Mouse (Mus musculus): ENCODE data around the gene Cfap300. TPM values are rescaled to one million over a fixed set of nuclear protein-coding genes. Genes with fewer than 3 reads are reported as not detected.

The Cfap300 gene
- polyA plus RNA-seq, 1 experiment from 2014 or later, result 19.4 TPM

- H3K27ac ChIP-seq, result peak within 1 kb of the TSS; percentile 99
- H3K9me3 ChIP-seq, result no peaks in the 10 kb centered on the region
- peak within 1 kb of the TSS; percentile 93 for H3K4me3 ChIP-seq
- under 1% methylated on average over 76 of the region's 79 CpGs for WGBS
- peaks cover 39% of the 10 kb centered on the region for H3K4me1 ChIP-seq
- no peaks in the 10 kb centered on the region for H3K27me3 ChIP-seq (ENCODE audit: poor library complexity, severe bottlenecking)
- peak; percentile 87 for DNase-seq (ENCODE audit: extremely low spot score, low spot score)
- H3K36me3 ChIP-seq (replicated peaks), result peaks cover 21% of the 10 kb centered on the region
Measured at GRCm38 (mm10) chr9:8004370-8004991, 38.1 kb downstream of the Cfap300 start, which contains the start of gene Yap1. Yap1 (minus strand) TSS chr9:8004596.

- H3K27me3 ChIP-seq (ENCODE audit: poor library complexity, severe bottlenecking), result no peaks in the 10 kb centered on the region
- H3K9me3 ChIP-seq, result no peaks in the 10 kb centered on the region
- peak overlapping the region; percentile 99 for H3K27ac ChIP-seq
- WGBS, result under 1% methylated on average over 82 of the region's 82 CpGs
- H3K4me3 ChIP-seq, result peak overlapping the region; percentile 93
- peak; percentile 77 for DNase-seq (ENCODE audit: extremely low spot score, low spot score)
- H3K4me1 ChIP-seq, result peaks cover 48% of the 10 kb centered on the region
- H3K36me3 ChIP-seq (replicated peaks), result peaks cover 30% of the 10 kb centered on the region
Measured at GRCm38 (mm10) chr9:8003301-8004271, 39.0 kb downstream of the Cfap300 start.

DNA sequence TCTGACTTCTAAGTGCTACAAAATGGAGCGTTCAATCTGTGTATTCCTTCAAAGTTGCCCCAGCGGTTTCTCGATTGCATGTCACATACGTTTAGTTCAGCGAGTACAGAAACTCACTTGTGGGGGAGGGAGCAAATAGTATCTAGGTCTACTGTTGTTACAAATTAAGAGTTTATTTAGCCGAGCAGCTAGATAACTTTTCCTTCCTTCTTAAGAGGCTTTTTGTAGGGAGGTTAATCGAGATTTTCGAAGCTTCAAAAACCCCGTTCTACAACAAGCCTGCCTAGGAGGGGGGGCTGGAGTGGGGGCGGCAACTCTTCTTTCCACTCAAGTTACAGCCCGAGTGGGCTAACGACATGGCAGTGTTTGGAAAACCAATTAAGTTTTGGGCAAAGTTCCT is 39.8 kb downstream of the Cfap300 start:
- no peak for DNase-seq (ENCODE audit: extremely low spot score, low spot score)
- H3K27me3 ChIP-seq (ENCODE audit: poor library complexity, severe bottlenecking), result no peaks in the 10 kb centered on the region
- H3K4me3 ChIP-seq, result peak overlapping the region; percentile 93
- peaks cover 38% of the 10 kb centered on the region for H3K36me3 ChIP-seq (replicated peaks)
- no peaks in the 10 kb centered on the region for H3K9me3 ChIP-seq
- H3K4me1 ChIP-seq, result peaks cover 48% of the 10 kb centered on the region
- WGBS, result 5% methylated on average over 12 of the region's 12 CpGs
- H3K27ac ChIP-seq, result peak overlapping the region; percentile 99

DNA sequence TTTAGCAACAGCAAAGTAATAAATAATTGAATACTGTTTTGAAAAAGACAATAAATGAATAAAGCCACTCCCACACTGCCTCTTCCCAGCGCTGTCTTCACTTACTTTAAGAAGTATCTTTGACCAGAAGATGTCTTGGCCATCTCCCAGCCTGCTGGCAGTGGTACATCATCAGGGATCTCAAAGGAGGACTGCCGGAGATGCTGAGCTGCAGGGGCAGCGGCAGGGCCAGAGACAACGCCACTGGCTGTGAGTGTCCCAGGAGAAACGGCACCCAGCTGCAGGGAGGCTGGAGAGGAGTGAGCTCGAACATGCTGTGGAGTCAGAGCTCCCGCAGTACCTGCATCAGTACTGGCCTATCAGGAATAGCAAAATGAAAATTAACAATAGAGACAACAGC is 41.3 kb downstream of the Cfap300 start:
- Histone ChIP-seq H3K36me3 (replicated peaks) (peaks cover 52% of the 10 kb centered on the region), H3K4me3 (peak overlapping the region; percentile 27)

GRCm38 (mm10) chr9:7994275-7994674 is 48.3 kb downstream of the Cfap300 start:
- H3K4me1 ChIP-seq, result peaks cover 7% of the 10 kb centered on the region
- no peaks in the 10 kb centered on the region for H3K9me3 ChIP-seq
- H3K27me3 ChIP-seq (ENCODE audit: poor library complexity, severe bottlenecking), result no peaks in the 10 kb centered on the region
- WGBS, result 94% methylated on average over 5 of the region's 5 CpGs
- no peak overlapping the region for H3K27ac ChIP-seq
- DNase-seq (ENCODE audit: extremely low spot score, low spot score), result no peak
- H3K4me3 ChIP-seq, result no peak overlapping the region
- H3K36me3 ChIP-seq (replicated peaks), result peaks cover 95% of the 10 kb centered on the region

More for the DNA sequence above, 41.3 kb downstream of the Cfap300 start:
- WGBS, result 66% methylated on average over 7 of the region's 7 CpGs
- no peaks in the 10 kb centered on the region for H3K27me3 ChIP-seq (ENCODE audit: poor library complexity, severe bottlenecking)
- peaks cover 48% of the 10 kb centered on the region for H3K4me1 ChIP-seq
- no peak overlapping the region for H3K27ac ChIP-seq
- no peak for DNase-seq (ENCODE audit: extremely low spot score, low spot score)
- no peaks in the 10 kb centered on the region for H3K9me3 ChIP-seq

GRCm38 (mm10) chr9:7992651-7993050 is 50.0 kb downstream of the Cfap300 start:
- H3K9me3 ChIP-seq, result no peaks in the 10 kb centered on the region
- H3K27me3 ChIP-seq (ENCODE audit: poor library complexity, severe bottlenecking), result no peaks in the 10 kb centered on the region
- H3K4me1 ChIP-seq, result no peaks in the 10 kb centered on the region
- peaks cover 94% of the 10 kb centered on the region for H3K36me3 ChIP-seq (replicated peaks)
- WGBS, result 90% methylated on average over 3 of the region's 3 CpGs
- no peak for DNase-seq (ENCODE audit: extremely low spot score, low spot score)
- no peak overlapping the region for H3K27ac ChIP-seq
- no peak overlapping the region for H3K4me3 ChIP-seq

GRCm38 (mm10) chr9:7990897-7991296 is 51.7 kb downstream of the Cfap300 start:
- Histone ChIP-seq H3K27ac (no peak overlapping the region), H3K27me3 (ENCODE audit: poor library complexity, severe bottlenecking) (no peaks in the 10 kb centered on the region), H3K4me1 (no peaks in the 10 kb centered on the region), H3K9me3 (no peaks in the 10 kb centered on the region), H3K36me3 (replicated peaks) (peaks cover 92% of the 10 kb centered on the region), H3K4me3 (no peak overlapping the region)
- DNase-seq (ENCODE audit: extremely low spot score, low spot score), result no peak
- 84% methylated on average over 4 of the region's 4 CpGs for WGBS

- H3K27me3 ChIP-seq (ENCODE audit: poor library complexity, severe bottlenecking), result no peaks in the 10 kb centered on the region
- no peaks in the 10 kb centered on the region for H3K9me3 ChIP-seq
- peaks cover 17% of the 10 kb centered on the region for H3K4me1 ChIP-seq
- WGBS, result 89% methylated on average over 5 of the region's 5 CpGs
- H3K27ac ChIP-seq, result no peak overlapping the region
- H3K36me3 ChIP-seq (replicated peaks), result peaks cover 73% of the 10 kb centered on the region
- H3K4me3 ChIP-seq, result no peak overlapping the region
- no peak for DNase-seq (ENCODE audit: extremely low spot score, low spot score)
Measured at GRCm38 (mm10) chr9:7987119-7987518, 55.5 kb downstream of the Cfap300 start.

- H3K27ac ChIP-seq, result no peak overlapping the region
- WGBS, result 86% methylated on average over 4 of the region's 4 CpGs
- peaks cover 76% of the 10 kb centered on the region for H3K36me3 ChIP-seq (replicated peaks)
Measured at GRCm38 (mm10) chr9:7984287-7984686, 58.3 kb downstream of the Cfap300 start.

DNA sequence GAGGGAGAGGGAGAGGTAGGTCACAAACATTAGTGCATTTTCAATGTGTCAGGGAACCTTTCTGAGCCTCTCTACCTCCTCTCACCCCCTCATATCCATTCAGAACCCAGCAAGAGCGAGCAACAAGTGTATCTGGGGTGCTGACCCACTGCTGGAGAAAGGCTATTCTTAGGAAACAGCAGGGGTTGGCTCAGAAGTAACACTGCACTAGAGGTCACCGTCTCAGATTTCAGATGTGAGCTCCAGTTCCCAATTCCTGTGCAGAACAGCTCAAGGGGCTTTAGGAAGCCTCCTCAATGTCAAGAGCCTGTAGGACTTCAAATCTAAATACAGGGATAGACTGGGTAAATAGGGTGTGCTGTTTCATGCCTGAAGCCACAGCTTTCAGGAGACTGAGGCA is 59.0 kb downstream of the Cfap300 start:
- H3K36me3 ChIP-seq (replicated peaks), result peaks cover 76% of the 10 kb centered on the region
- 11% methylated on average over 2 of the region's 2 CpGs for WGBS
- no peak overlapping the region for H3K27ac ChIP-seq
- H3K9me3 ChIP-seq, result no peaks in the 10 kb centered on the region
- H3K4me3 ChIP-seq, result no peak overlapping the region
- no peak for DNase-seq (ENCODE audit: extremely low spot score, low spot score)
- H3K27me3 ChIP-seq (ENCODE audit: poor library complexity, severe bottlenecking), result no peaks in the 10 kb centered on the region
- H3K4me1 ChIP-seq, result peaks cover 17% of the 10 kb centered on the region

More at GRCm38 (mm10) chr9:7984287-7984686, 58.3 kb downstream of the Cfap300 start:
- Histone ChIP-seq H3K9me3 (no peaks in the 10 kb centered on the region), H3K4me1 (peaks cover 17% of the 10 kb centered on the region), H3K27me3 (ENCODE audit: poor library complexity, severe bottlenecking) (no peaks in the 10 kb centered on the region), H3K4me3 (no peak overlapping the region)
- DNase-seq (ENCODE audit: extremely low spot score, low spot score), result no peak

DNA sequence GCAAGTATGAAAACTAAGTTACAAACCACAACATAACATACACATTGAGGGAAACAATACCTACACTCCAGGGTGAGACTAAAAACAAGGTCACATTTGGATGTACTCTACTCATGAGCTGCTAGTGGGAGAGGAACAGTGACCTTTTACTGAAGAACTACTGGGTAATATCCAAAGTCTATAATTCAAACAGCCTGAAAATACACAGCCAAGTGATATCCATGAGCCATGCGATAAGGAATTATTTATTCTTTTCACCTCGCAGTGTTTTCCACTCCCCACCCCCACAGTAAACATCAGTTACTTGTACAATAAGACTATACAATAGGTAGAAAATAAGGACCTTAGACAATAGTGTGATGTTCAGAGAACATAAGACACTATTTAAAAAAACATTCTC is 62.5 kb downstream of the Cfap300 start:
- H3K27ac ChIP-seq, result no peak overlapping the region
- 89% methylated on average over 2 of the region's 2 CpGs for WGBS
- peaks cover 17% of the 10 kb centered on the region for H3K4me1 ChIP-seq
- H3K4me3 ChIP-seq, result no peak overlapping the region
- H3K9me3 ChIP-seq, result no peaks in the 10 kb centered on the region
- H3K27me3 ChIP-seq (ENCODE audit: poor library complexity, severe bottlenecking), result no peaks in the 10 kb centered on the region
- no peak for DNase-seq (ENCODE audit: extremely low spot score, low spot score)
- peaks cover 81% of the 10 kb centered on the region for H3K36me3 ChIP-seq (replicated peaks)

DNA sequence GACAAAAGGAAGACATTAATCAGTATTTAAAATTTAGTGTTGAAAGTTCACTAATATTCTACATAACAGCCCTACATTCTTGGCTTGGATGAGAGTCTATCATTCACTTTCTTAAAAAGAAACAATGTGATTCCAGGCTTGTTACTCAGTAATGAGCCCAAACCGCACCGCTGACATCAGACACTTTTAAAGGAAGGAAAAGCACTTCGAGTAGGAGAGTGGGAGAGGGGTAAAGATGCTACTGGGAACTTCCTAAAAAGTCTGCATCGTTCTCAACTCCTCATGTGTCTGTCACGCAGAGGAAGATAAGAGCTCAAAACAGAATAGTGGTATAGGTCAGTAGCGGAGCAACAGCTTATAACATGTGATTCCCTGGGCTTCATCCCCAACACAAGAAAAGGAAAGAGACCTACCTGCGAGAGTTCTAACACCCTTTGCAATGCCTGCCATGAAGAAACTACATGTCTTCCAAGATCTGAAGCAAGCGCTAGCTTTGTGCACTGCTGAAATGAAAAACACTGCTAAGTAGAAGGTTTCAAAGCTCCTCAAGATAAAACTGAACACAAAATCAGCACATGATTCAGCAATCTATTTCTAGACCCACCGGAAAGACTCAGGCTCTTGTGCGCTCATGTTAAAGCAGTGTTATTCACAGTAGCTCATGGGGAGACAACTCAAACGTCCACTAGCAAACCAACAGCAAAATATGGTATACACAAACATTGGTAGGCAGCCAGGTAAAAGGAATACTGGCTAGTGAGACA is 63.3 kb downstream of the Cfap300 start:
- peaks cover 86% of the 10 kb centered on the region for H3K36me3 ChIP-seq (replicated peaks)

More for the DNA sequence above, 63.3 kb downstream of the Cfap300 start:
- no peak overlapping the region for H3K4me3 ChIP-seq
- DNase-seq (ENCODE audit: extremely low spot score, low spot score), result no peak
- peaks cover 10% of the 10 kb centered on the region for H3K4me1 ChIP-seq
- no peaks in the 10 kb centered on the region for H3K27me3 ChIP-seq (ENCODE audit: poor library complexity, severe bottlenecking)
- 92% methylated on average over 11 of the region's 11 CpGs for WGBS
- no peak overlapping the region for H3K27ac ChIP-seq
- H3K9me3 ChIP-seq, result no peaks in the 10 kb centered on the region

All from forebrain, embryonic 10.5 days (tissue).